Mouse (Mus musculus) CH12.LX (cell line): ENCODE data around the gene Scand1. TPM values are rescaled to one million over a fixed set of nuclear protein-coding genes. Genes with fewer than 3 reads are reported as not detected.

Experiments
- DNase-seq: peaks from one replicate; pipeline ENCODE4 v3.0.0-alpha.2; 2013; ENCODE audit errors: extremely low read depth
- H3K27ac ChIP-seq: 2 replicates; pipeline ENCODE4 v1.5.1; 2012; ENCODE audit warnings: low read depth, mild to moderate bottlenecking, control low read depth, moderate library complexity; ENCODE audit not compliant: insufficient read depth
- H3K27me3 ChIP-seq: replicated peaks from 2 replicates; pipeline ENCODE3; 2012; ENCODE audit warnings: inconsistent platforms
- H3K36me3 ChIP-seq, 2 experiments: replicated peaks in 1 of 2; 2 replicates each; pipeline versions ENCODE3 to v1.6.1; 2012; ENCODE audit warnings: inconsistent platforms in 1 of 2, low read length in 1 of 2, mild to moderate bottlenecking in 1 of 2, mixed read lengths in 1 of 2, moderate library complexity in 1 of 2; ENCODE audit not compliant: control insufficient read depth in 1 of 2, insufficient read depth in 1 of 2
- H3K4me1 ChIP-seq, 2 experiments: 2 replicates each; pipeline ENCODE4 v1.6.1; 2012; ENCODE audit warnings: inconsistent platforms in 1 of 2, moderate library complexity in 1 of 2; ENCODE audit not compliant: insufficient read depth in 2 of 2, control insufficient read depth in 1 of 2
- H3K4me2 ChIP-seq: 2 replicates; pipeline ENCODE4 v1.6.1; 2012; ENCODE audit warnings: low read depth, mild to moderate bottlenecking, control low read depth; ENCODE audit not compliant: poor library complexity, insufficient read depth, severe bottlenecking
- H3K4me3 ChIP-seq, 3 experiments: fragments of 150-350 bp in 1 of 3; sonication (generic) in 1 of 3; replicated peaks in 1 of 3; 2 replicates each; pipeline versions ENCODE3 to v1.5.1; 2011 to 2012; ENCODE audit warnings: low read depth in 2 of 3, low read length in 2 of 3, mild to moderate bottlenecking in 2 of 3, moderate library complexity in 2 of 3, control low read depth in 1 of 3, improper control_type of control experiment in 1 of 3, inconsistent platforms in 1 of 3, mixed read lengths in 1 of 3; ENCODE audit not compliant: poor library complexity in 1 of 3
- H3K79me2 ChIP-seq: replicated peaks from 2 replicates; pipeline ENCODE4 v1.6.1; 2012; ENCODE audit warnings: mild to moderate bottlenecking, moderate library complexity; ENCODE audit not compliant: control insufficient read depth, poor library complexity, insufficient read depth, severe bottlenecking; ENCODE audit errors: extremely low read depth
- H3K9ac ChIP-seq: 2 replicates; pipeline ENCODE4 v1.6.1; 2012; ENCODE audit warnings: low read depth, mild to moderate bottlenecking, control low read depth, moderate library complexity; ENCODE audit not compliant: insufficient read depth
- H3K9me3 ChIP-seq: replicated peaks from 2 replicates; pipeline ENCODE3; 2012; ENCODE audit warnings: low read length, inconsistent platforms, mixed read lengths
- BHLHE40 ChIP-seq: IDR thresholded peaks from 2 replicates; pipeline ENCODE4 v1.6.1; 2011; ENCODE audit warnings: mild to moderate bottlenecking, low read depth, low read length, improper control_type of control experiment
- CHD1 ChIP-seq: IDR thresholded peaks from 2 replicates; pipeline ENCODE4 v1.6.1; 2012; ENCODE audit warnings: low read depth, low read length, improper control_type of control experiment, inconsistent platforms
- CHD2 ChIP-seq: IDR thresholded peaks from 2 replicates; pipeline ENCODE4 v1.6.1; 2011; ENCODE audit warnings: low read length, improper control_type of control experiment
- E2F4 ChIP-seq: IDR thresholded peaks from 2 replicates; pipeline ENCODE4 v1.6.1; 2011; ENCODE audit warnings: low read depth, low read length, improper control_type of control experiment; ENCODE audit not compliant: insufficient replicate concordance
- ELF1 ChIP-seq: IDR thresholded peaks from 2 replicates; pipeline ENCODE4 v1.6.1; 2014; ENCODE audit warnings: low read depth, mild to moderate bottlenecking, inconsistent platforms, low read length, improper control_type of control experiment
- EP300 ChIP-seq: IDR thresholded peaks from 2 replicates; pipeline ENCODE4 v1.6.1; 2011; ENCODE audit warnings: low read length, improper control_type of control experiment
- GABPA ChIP-seq: IDR thresholded peaks from 2 replicates; pipeline ENCODE4 v1.6.1; 2012; ENCODE audit warnings: low read depth, low read length, improper control_type of control experiment, inconsistent platforms; ENCODE audit not compliant: insufficient replicate concordance
- HCFC1 ChIP-seq: IDR thresholded peaks from 2 replicates; pipeline ENCODE4 v1.6.1; 2012; ENCODE audit warnings: low read depth, mild to moderate bottlenecking, inconsistent platforms, low read length, improper control_type of control experiment
- JUN ChIP-seq: IDR thresholded peaks from 2 replicates; pipeline ENCODE4 v1.6.1; 2011; ENCODE audit warnings: low read depth, mild to moderate bottlenecking, low read length, improper control_type of control experiment, moderate library complexity; ENCODE audit not compliant: insufficient read depth
- JUND ChIP-seq: conservative IDR thresholded peaks from 2 replicates; pipeline ENCODE4 v1.6.1; 2011; ENCODE audit warnings: low read depth, low read length, improper control_type of control experiment
- KAT2A ChIP-seq: IDR thresholded peaks from 2 replicates; pipeline ENCODE4 v1.6.1; 2012; ENCODE audit warnings: low read length, improper control_type of control experiment, inconsistent platforms; ENCODE audit not compliant: insufficient replicate concordance
- MAX ChIP-seq: IDR thresholded peaks from 2 replicates; pipeline ENCODE4 v1.6.1; 2011; ENCODE audit warnings: low read length, improper control_type of control experiment
- MAZ ChIP-seq: IDR thresholded peaks from 2 replicates; pipeline ENCODE4 v1.6.1; 2012; ENCODE audit warnings: low read depth, mild to moderate bottlenecking, inconsistent platforms, low read length, improper control_type of control experiment, moderate library complexity
- MEF2A ChIP-seq: IDR thresholded peaks from 2 replicates; pipeline ENCODE4 v1.6.1; 2014; ENCODE audit warnings: low read depth, mild to moderate bottlenecking, inconsistent platforms, low read length, improper control_type of control experiment, borderline replicate concordance
- MYC ChIP-seq: IDR thresholded peaks from 2 replicates; pipeline ENCODE4 v1.6.1; 2011; ENCODE audit warnings: low read depth, mild to moderate bottlenecking, improper control_type of control experiment, low read length
- POLR2AphosphoS2 ChIP-seq: IDR thresholded peaks from 2 replicates; pipeline ENCODE4 v1.6.1; 2011; ENCODE audit warnings: low read depth, low read length, improper control_type of control experiment
- RAD21 ChIP-seq: IDR thresholded peaks from 2 replicates; pipeline ENCODE4 v1.6.1; 2011; ENCODE audit warnings: low read depth, mild to moderate bottlenecking, low read length, improper control_type of control experiment, moderate library complexity
- SIN3A ChIP-seq: IDR thresholded peaks from 2 replicates; pipeline ENCODE4 v1.6.1; 2012; ENCODE audit warnings: low read length, improper control_type of control experiment, inconsistent platforms
- SMC3 ChIP-seq: IDR thresholded peaks from 2 replicates; pipeline ENCODE4 v1.6.1; 2011; ENCODE audit warnings: low read depth, low read length, improper control_type of control experiment
- TBP ChIP-seq: conservative IDR thresholded peaks from 2 replicates; pipeline ENCODE4 v1.6.1; 2011; ENCODE audit warnings: low read depth, low read length, improper control_type of control experiment
- TCF12 ChIP-seq: IDR thresholded peaks from 2 replicates; pipeline ENCODE4 v1.6.1; 2014; ENCODE audit warnings: low read depth, mild to moderate bottlenecking, inconsistent platforms, low read length, improper control_type of control experiment
- UBTF ChIP-seq: IDR thresholded peaks from 2 replicates; pipeline ENCODE4 v1.6.1; 2012; ENCODE audit warnings: low read depth, mild to moderate bottlenecking, inconsistent platforms, low read length, improper control_type of control experiment, moderate library complexity
- USF1 ChIP-seq: IDR thresholded peaks from 2 replicates; pipeline ENCODE4 v1.6.1; 2014; ENCODE audit warnings: low read depth, mild to moderate bottlenecking, inconsistent platforms, low read length, improper control_type of control experiment
- USF2 ChIP-seq: conservative IDR thresholded peaks from 2 replicates; pipeline ENCODE4 v1.6.1; 2011; ENCODE audit warnings: low read depth, low read length, improper control_type of control experiment
- ZC3H11A ChIP-seq: IDR thresholded peaks from 2 replicates; pipeline ENCODE4 v1.6.1; 2012; ENCODE audit warnings: low read depth, mild to moderate bottlenecking, inconsistent platforms, low read length, improper control_type of control experiment
- ZKSCAN1 ChIP-seq: IDR thresholded peaks from 2 replicates; pipeline ENCODE4 v1.6.1; 2012; ENCODE audit warnings: low read depth, inconsistent platforms, low read length, improper control_type of control experiment, borderline replicate concordance
- ZMIZ1 ChIP-seq: IDR thresholded peaks from 2 replicates; pipeline ENCODE4 v1.6.1; 2012; ENCODE audit warnings: low read depth, mild to moderate bottlenecking, inconsistent platforms, low read length, improper control_type of control experiment
- ZNF384 ChIP-seq: IDR thresholded peaks from 2 replicates; pipeline ENCODE4 v1.6.1; 2012; ENCODE audit warnings: low read depth, low read length, improper control_type of control experiment, inconsistent platforms
- dilution Hi-C: fragments of 300-500 bp; cut with MboI; formaldehyde crosslinking; loops from 2 replicates; pipeline ENCODE4 v1.14.3; 2020; ENCODE audit warnings: low sequenced_read_pairs; ENCODE audit not compliant: extremely low pct_unique_long_range_greater_than_20kb, extremely low pct_ligation_motif_present
- in situ Hi-C: fragments of 300-500 bp; cut with MboI; formaldehyde crosslinking; loops from 3 replicates; pipeline ENCODE4 v1.14.3; 2019; ENCODE audit warnings: low sequenced_read_pairs, low pct_ligation_motif_present, low pct_unique_long_range_greater_than_20kb, mixed read lengths
- polyA plus RNA-seq: library from polyadenylated mRNA; unstranded; fragments of >175 nt; gene quantifications from 2 replicates; pipeline ENCODE4 v1.2.1, GENCODE M21; 2012; ENCODE audit warnings: low read depth; ENCODE audit not compliant: insufficient read length
- total RNA-seq, 2 experiments: library from RNA; depleted of rRNA; stranded (reverse); fragments of 300-350 nt in 1 of 2; fragments of >200 nt in 1 of 2; gene quantifications; 2 replicates each; pipeline ENCODE4 v1.2.3; 2012 to 2014

Scand1 gene
- total and polyA plus RNA-seq, 3 experiments: 48.5 to 86.6 (median 72.6) TPM

- H3K27me3 ChIP-seq: no peaks in the 10 kb centered on the region
- in situ Hi-C loops: no loop called here
- no peaks in the 10 kb centered on the region for H3K79me2 ChIP-seq
- H3K4me3 ChIP-seq: no peak overlapping the region
- dilution Hi-C loops: no loop called here
- peaks cover 15 to 66% of the 10 kb centered on the region in 2 experiments for H3K36me3 ChIP-seq
- no peaks in the 10 kb centered on the region for H3K4me1 ChIP-seq
- H3K27ac ChIP-seq: no peak overlapping the region
- no peak overlapping the region for H3K4me2 ChIP-seq
- TF ChIP-seq POLR2AphosphoS2 (no peak), KAT2A (no peak), ZNF384 (no peak), ELF1 (no peak), TBP (no peak), SMC3 (no peak), HCFC1 (no peak), MYC (no peak), USF2 (no peak), ZKSCAN1 (no peak), EP300 (no peak), JUND (no peak), GABPA (no peak), USF1 (no peak), CHD2 (no peak), MEF2A (no peak), SIN3A (no peak), E2F4 (no peak), ZMIZ1 (no peak), UBTF (no peak)
- H3K9me3 ChIP-seq: no peaks in the 10 kb centered on the region
- DNase-seq: no peak
- no peak overlapping the region for H3K9ac ChIP-seq
Measured at GRCm38 (mm10) chr2:156272553-156272952, 40.0 kb downstream of the Scand1 start.

- in situ Hi-C loops: no loop called here
- Histone ChIP-seq H3K4me3 (no peak overlapping the region), H3K36me3 (peaks cover 11 to 63% of the 10 kb centered on the region in 2 experiments), H3K9me3 (no peaks in the 10 kb centered on the region), H3K4me1 (peaks cover 7 to 32% of the 10 kb centered on the region in 2 experiments), H3K9ac (no peak overlapping the region), H3K4me2 (no peak overlapping the region), H3K27ac (no peak overlapping the region), H3K27me3 (no peaks in the 10 kb centered on the region), H3K79me2 (no peaks in the 10 kb centered on the region)
- DNase-seq: no peak
- TF ChIP-seq ZNF384 (no peak), ZC3H11A (no peak), BHLHE40 (no peak), USF1 (no peak), RAD21 (no peak), MAZ (no peak), JUN (no peak), SMC3 (no peak), TCF12 (no peak), GABPA (no peak), E2F4 (no peak), ELF1 (no peak), MAX (no peak), CHD1 (no peak)
- dilution Hi-C loops: no loop called here
Measured at GRCm38 (mm10) chr2:156267636-156268035, 44.9 kb downstream of the Scand1 start.
